Mouse (Mus musculus): ENCODE measurements around the gene F2rl2.
A peak's percentile ranks its signal among the peaks of the same experiment; 100 is the strongest.

Gene F2rl2

DNA sequence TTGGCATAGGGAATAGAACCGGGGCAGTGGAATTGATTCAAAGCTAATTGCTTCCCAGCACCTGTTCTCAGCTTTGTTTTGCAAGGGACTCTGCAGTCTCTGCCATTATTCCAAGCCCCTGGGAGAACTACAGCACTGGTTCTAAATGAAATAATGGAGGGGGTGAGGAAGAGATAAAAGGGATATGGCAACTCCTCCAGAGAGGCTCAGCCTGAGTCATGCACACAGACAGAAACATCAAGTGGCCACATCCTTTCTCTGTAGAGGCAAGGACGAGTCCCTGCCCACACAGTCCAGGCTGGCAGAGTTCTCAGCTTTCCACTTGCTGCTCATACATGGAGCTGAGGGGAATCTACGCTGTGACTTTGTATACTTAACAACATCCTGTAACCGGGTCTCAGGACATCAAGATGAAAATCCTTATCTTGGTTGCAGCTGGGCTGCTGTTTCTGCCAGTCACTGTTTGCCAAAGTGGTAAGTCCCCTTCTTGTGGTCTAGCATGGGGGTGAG lies at the start of gene F2rl2:
F2rl2 (plus strand) TSS at position 200 of the 510 bp plus-strand sequence.
- DNase-seq (ENCODE audit: low read depth, low spot score) = no peak

DNA sequence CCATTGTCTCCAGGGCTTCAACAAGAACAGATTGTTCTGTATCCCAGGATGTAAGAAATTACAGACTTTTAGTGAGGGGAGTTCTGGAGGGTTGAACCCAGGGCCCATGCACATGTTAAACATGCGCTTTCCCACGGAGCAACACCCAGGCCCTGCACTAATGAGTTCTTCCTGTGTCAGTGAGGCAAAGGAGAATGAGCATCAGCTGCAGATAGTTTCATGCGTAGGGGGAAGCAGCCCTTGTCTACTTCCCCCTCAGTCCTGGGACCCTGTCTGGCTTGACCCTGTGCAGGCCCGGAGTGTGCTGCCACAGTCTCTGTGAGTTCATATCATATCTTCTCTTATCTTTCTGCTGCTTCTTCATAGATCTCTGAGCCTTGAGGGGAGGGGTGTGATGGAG lies 49.4 kb upstream of the F2rl2 start:
- no peak for DNase-seq (ENCODE audit: low read depth, low spot score)

DNA sequence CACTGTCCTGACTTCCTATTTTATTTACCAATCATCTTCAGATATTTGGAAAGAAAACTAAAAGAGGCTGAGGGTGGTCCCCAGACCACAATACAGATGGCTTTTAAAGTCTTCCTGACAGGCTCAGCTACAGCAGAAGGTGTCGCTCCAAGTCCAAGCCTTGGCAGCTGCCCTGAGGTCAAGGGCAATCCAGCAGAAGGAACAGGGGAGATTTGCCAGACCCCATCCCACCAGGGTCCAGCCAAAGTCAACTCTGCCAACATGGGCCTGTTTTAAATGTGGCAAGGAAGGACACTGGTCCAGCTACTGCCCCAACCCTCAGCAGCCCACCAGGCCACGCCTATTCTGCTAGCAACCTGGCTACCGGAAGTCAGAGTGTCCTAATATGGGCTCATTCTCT lies 46.7 kb upstream of the F2rl2 start:
- no peak for DNase-seq (ENCODE audit: low read depth, low spot score)

DNA sequence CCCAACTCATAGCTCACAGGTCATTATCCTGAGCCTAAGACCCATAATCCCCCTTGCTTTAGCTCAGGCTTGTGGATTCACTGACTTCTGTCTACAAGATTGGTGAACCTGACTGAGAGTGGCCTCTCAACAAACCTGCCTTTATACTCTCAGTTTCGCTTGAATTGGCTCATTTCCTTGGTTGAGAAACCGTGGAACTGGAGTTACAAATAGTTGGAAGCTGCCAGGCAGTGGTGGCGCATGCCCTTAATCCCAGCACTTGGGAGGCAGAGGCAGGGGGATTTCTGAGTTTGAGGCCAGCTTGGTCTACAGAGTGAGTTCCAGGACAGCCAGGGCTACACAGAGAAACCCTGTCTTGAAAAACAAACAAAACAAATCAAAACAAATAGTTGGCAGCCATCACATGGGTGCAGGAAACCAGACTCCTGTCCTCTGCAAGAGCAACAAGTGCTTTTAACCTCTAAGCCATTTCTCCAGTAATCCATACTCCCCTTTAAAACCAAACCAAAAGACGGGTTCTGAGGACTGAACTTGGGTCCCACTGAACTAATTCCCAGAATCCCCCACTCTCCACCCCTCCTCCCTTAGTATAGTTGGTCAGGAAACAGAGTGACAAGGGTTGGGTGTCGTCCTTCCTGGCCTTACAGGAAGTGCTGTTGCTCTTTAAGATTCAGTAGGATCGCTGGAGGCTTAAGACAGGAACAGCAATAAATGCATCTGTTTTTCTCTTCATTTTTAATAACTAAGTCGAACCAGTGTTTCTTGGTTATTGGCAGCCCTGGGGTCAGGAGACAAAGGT lies 44.6 kb upstream of the F2rl2 start:
- no peak for DNase-seq (ENCODE audit: low read depth, low spot score)

DNA sequence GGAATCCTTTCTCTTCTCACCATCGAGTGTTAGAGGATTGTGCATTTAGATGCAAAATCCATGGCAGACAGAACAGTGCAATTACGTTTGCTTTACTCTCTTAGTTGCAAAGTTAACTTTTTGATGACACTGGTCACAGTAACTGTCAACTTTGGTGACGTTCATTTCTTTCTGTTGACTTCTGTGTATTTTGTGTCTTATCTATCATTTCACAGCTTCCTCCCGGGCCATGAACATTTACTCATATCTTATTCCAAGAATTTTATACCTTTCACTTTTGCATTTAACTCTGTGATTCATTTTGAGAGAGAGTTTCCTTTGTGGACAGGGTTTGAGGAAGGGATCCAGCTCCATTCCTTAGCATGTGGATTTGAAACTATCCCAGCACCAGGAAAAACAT lies 43.0 kb upstream of the F2rl2 start:
- DNase-seq (ENCODE audit: low read depth, low spot score) = no peak

GRCm38 (mm10) chr13:95655284-95655683 lies 41.4 kb upstream of the F2rl2 start:
- peak; percentile 14 for DNase-seq (ENCODE audit: low read depth, low spot score)

DNA sequence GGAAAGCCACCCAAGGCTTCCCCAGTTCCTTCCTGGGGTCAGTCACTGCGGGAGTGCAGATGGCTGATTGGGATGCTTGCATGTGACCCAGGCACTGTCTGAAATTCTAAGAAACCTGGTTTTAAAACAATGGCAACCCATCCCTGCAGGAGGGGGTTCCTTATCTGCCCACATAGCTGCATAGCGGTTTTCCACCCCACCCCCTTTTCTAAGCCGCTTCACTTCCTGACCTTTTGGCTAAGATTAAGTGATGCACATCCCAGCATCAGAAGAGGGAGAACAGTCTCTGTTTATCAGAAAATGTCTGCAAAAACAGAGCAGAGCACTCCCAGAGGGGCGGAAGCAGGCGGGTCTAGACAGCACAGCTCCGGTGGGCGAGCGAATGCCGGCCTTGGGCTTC lies 39.5 kb upstream of the F2rl2 start:
- DNase-seq (ENCODE audit: low read depth, low spot score) = peak; percentile 87

DNA sequence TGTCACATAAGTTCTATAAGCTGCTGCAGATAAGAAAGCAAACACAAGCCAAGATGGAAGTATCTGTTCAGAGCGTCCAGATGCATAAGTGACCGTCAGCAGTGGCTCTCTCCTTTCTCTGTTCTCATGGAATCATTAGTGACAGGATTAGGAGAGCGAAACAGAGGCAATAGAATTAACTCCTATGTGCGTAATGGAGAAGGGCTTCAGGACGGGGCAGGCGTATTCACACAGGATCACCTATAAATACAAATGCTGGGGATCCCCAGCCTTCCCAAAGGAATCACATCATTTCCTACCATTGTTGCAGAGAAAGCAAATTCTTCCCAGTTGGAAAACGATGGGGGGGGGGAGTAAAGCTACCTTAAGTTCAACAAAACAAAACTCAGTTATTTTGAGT lies 37.2 kb upstream of the F2rl2 start:
- no peak for DNase-seq (ENCODE audit: low read depth, low spot score)

DNA sequence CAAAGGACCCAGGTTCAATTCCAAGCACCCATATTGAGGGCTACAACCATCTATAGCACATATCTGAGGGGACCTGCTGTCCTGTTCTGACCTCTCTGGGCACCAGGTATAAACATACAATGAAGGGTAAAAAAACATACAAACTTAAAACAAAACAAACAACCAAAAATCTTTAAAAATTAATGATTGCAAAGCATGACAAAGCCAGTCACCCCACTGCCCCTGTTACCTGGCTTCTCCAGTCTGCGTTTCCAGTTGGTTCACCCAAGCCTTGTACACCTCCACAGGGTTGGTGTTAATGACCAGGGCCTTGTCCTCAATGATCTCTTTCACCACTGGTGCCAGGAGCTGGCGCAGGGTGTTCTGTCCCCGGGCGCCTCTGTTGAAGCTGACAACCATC lies 32.8 kb upstream of the F2rl2 start:
- DNase-seq (ENCODE audit: low read depth, low spot score) = no peak

GRCm38 (mm10) chr13:95665644-95666356 lies 30.9 kb upstream of the F2rl2 start:
- DNase-seq (ENCODE audit: low read depth, low spot score) = no peak

GRCm38 (mm10) chr13:95667260-95667659 lies 29.4 kb upstream of the F2rl2 start:
- DNase-seq (ENCODE audit: low read depth, low spot score) = peak; percentile 73

DNA sequence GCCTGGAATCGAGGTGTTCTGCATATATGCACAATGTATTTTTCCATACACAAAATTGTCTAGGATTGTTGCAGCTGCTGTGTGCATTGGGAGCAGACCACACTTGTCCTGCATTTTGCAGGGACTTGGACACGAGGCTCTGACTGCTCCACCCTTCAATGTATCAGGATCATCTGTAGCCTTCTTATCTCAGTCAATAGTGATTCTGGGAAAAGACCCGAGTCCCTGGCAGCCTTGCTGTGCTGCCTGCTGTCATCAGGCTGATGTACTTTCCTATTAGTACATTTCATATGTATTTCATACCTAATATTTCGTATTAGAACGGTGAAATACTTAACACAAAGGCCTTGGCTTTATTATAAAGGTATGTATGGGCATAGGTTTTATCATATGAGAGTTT lies 26.1 kb upstream of the F2rl2 start:
- no peak for DNase-seq (ENCODE audit: low read depth, low spot score)

- DNase-seq (ENCODE audit: low read depth, low spot score) = peak; percentile 12
Measured at GRCm38 (mm10) chr13:95671108-95671897, 25.4 kb upstream of the F2rl2 start.

- DNase-seq (ENCODE audit: low read depth, low spot score) = no peak
Measured at GRCm38 (mm10) chr13:95672372-95672771, 24.3 kb upstream of the F2rl2 start.

- no peak for DNase-seq (ENCODE audit: low read depth, low spot score)
Measured at GRCm38 (mm10) chr13:95679078-95679477, 17.6 kb upstream of the F2rl2 start.

GRCm38 (mm10) chr13:95679491-95679941 lies 17.1 kb upstream of the F2rl2 start:
- no peak for DNase-seq (ENCODE audit: low read depth, low spot score)

GRCm38 (mm10) chr13:95684656-95685244 lies 11.9 kb upstream of the F2rl2 start:
- no peak for DNase-seq (ENCODE audit: low read depth, low spot score)

GRCm38 (mm10) chr13:95685736-95686135 lies 10.9 kb upstream of the F2rl2 start:
- no peak for DNase-seq (ENCODE audit: low read depth, low spot score)

DNA sequence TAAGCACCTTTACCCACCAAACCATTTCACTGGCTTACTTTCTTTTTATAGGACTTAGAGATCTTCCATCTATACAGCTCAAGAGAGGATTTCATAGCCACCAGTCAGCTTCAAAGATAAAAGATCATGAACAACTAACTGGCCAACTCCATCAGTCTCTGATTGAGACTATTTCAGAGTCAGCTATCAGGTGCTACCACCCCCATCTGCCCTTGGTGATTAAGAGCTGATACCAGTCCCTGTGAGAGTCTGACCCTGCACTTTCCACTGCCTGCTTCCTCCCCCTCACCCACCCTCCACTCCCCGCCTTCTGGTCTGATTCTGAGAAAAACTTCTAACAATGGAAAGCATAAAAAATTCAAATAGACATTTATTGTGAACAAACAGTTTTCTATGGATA lies 8.1 kb upstream of the F2rl2 start:
- no peak for DNase-seq (ENCODE audit: low read depth, low spot score)

DNA sequence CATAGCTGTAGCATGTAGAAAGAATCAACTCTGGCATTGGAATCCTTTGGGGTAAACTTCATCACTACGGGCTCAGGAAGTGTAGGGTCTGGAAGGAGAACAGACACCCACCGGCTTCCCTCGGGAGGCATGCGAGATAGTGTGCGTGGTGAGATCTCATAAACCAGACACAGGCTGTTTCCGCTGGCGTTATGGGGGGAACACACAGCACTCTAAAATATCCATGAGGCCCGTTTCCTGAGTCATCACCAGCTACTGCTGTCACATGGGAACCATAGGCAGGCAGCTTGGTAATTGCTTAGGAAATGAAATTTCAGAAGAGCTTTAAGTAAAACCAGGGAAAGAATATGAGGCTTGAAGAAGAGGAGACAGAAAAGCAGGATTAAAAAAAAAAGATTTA lies 4.5 kb upstream of the F2rl2 start:
- DNase-seq (ENCODE audit: low read depth, low spot score) = no peak

DNA sequence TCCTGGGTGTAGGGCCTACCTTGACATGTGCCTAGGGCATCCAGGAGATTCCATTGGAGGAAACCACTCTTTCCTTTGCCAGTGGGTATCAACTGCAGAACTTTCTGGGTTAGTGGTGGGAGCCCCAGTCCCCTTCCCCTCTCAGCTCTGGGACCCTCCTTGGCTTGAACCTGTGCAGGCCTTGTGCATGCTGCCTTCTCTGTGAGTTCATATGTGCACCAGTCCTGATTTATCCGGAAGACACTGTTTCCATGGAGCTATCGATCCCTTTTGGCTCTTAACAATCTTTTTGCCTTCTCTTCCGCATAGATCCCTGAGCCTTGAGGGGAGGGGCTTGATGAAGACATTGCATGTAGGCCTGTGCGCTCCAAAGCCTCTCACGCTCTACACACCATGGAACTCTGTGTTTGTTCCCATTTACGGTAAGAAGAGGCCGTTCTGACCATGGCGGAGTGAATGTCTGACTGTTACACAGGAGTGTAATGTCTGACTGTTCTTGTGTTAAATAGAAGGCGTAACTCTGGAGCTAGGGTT lies 466 bp upstream of the F2rl2 start:
- no peak for DNase-seq (ENCODE audit: low read depth, low spot score)
